Mouse (Mus musculus) forelimb bud, embryonic 11.5 days (tissue): ENCODE results near the gene Vmn1r32.

Source experiments
- DNase-seq: peaks from one replicate; pipeline ENCODE4 v3.0.0-alpha.2; 2012; ENCODE audit warnings: low read depth, low spot score

The Vmn1r32 gene

DNA sequence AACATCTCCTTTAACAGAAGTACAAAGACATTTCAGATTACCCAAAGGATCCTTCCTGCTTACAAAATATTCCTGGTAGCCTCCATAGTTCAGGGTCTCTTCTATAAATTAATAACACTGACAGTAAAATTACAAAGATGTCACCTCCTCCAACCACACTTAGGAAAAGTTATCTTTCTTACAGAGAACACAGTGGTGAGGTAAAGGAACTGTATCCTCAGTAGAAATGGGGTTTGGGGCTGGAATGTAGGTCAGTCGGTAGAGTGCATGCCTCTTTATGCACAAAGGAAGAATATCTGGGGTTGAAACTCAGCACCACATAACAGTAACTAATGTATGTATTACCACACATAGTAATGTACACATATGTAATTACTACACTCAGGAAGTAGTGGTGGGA, at the start of gene Vmn1r32:
TSS of gene Vmn1r32 (minus strand) at position 101 of the 400 bp plus-strand sequence.
- DNase-seq, result no peak

DNA sequence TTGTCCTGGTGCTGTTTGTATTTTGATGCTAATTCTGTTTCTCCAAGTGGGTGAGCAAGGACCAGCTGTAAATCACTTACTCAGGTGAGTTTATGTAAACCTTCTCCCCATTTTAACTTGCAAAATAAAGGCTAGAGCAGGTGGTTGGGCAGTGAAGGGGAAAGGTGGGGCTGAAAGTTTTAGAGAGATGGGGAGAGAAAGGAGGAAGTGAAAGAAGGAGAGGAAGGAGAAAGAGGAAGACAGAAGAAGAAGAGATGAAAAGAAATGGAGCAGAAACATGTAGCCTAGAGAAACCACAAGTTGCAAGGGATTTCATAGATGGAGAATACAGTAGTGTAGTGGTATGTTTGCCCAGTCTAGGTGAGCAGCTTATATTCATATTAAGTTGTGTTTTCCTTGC, 35.9 kb upstream of the Vmn1r32 start:
- no peak for DNase-seq

DNA sequence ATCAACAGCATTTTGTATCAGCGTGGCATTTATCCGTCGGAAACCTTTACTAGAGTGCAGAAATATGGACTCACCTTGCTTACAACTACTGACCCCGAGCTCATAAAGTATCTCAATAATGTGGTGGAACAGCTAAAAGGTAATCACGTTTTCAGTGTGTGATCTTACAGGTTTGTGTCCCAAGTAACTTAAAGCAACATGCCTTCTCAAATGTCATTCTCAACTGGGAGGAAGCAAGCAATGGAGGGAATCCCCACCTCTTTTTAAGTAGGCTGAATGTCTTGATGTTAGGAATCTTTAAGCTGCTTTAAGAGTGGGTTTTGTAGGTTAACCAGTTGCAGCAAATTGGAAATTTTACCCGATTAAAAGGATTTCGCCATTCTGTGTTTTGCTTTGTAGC, 23.9 kb downstream of the Vmn1r32 start:
- DNase-seq, result peak; percentile 6

DNA sequence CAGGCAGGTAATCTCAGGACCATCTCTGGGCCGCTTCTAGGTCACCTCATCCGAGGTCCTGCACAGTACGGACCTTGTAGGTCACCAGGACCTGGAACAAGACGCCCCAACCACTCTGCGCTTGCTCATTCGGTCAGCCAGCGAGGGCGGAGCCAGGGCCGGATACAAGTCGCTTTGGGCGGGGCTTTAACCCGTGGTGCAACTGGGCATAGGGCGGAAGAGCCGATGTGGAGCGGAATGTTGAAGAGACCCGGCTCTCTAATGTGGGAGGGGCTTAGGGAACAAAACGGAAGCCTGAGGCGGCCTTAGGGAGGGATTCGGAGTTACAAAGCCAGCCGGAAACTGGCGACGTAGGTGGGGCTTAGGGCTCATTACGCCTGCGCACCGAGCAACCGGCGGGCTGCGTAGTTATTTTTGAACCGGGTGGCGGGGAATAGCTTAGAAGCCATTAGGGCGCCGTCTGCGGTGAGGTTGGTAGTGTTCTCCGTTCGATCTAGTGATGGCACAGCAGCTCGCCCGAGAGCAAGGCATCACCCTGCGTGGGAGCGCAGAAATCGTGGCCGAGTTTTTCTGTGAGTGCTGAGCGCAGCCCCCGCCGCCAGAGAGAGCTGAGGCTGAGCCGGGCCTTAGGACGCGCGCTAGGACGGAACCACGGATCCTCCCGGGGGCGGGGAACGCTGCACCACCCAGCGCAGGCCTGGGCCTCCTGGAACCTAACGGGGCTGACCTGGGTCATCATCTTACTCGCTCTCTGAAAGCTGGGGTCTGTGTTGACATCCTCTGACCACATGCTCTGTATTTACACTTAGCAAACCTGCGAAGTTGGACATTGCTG, 24.7 kb downstream of the Vmn1r32 start, which contains the start of gene Mad2l1:
TSS of gene Mad2l1 (plus strand) at position 363 of the 835 bp plus-strand sequence.
- DNase-seq, result peak; percentile 99

DNA sequence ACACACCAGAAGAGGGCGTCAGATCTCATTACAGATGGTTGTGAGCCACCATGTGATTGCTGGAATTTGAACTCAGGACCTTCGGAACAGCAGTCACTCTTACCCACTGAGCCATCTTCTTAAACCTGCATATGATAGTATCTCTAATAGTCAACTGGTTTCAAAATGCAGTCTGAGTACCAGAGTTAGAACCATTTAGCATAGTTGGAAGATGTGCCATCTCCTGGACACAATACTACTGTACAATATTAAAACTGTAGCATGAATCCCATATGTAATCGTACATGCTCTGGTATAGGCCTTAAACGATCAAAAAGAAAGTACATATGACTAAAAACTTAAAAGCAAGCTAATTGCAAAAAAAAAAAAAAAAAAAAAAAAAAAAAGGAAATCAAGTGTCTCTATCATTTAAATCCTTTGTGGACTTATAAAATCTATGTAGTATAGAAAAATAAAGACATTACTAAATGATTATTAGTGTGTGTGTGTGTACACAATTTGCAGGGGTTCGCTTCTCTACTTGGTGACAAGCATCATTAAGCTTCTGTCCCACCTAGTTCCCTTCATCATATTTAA, 25.4 kb downstream of the Vmn1r32 start:
- no peak for DNase-seq

DNA sequence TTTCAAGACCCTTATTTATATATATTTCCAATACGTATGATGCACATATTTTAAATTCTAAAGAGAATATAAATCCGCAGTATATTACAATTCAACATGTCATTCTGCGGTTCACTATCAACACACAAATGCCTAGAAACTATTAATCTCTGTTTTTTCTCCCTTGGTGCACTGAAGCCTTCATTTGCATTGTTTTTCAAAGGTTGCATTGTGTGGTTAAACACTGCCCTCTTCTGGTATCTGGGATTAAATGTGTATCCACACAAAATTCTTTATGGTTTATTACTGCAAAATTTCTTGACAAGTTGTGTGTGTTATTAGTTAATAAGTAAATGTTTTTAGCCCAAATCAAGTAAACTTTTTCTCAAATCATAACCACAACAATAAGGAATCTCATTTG, 26.7 kb downstream of the Vmn1r32 start:
- DNase-seq, result peak; percentile 63

DNA sequence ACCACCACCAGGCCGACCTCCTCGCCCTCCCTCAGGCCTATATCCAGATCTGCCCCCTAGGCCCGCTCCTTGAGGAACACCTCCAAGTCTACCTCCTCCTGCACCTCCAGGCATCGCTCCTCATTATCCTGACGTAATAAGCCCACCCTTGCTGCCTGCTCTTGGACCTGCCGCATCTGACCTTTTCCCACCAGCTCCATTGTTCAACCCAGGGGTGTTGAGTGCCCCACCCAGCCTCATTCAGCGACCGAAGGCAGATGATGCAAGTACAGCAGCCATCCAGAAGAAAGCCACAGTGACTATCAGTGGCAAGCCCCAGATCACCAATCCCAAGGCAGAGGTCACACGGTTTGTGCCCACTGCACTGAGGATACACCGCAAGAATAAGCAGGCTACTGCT, 31.5 kb downstream of the Vmn1r32 start:
- DNase-seq, result no peak

DNA sequence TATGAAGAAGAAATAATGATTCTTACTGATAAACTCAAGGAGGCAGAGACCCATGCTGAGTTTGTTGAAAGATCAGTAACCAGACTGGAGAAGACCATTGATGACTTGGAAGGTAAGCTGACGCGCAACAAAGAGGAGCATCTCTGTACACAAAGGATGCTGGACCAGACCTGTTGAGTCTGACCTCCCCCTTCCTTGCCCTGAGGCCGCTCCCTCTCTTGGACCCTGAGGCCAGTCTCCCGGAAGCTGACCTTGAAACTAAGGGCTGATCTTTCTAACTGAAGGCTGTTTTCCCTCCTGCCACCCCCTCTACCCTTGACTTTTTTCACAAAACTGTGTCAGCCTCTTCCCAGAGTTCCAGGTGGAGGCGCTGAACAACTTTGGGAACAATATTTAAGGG, 43.5 kb downstream of the Vmn1r32 start:
- no peak for DNase-seq
